Mouse (Mus musculus) G1E (cell line): ENCODE data around the gene Stat4.

Experiments used
- CTCF ChIP-seq: IDR thresholded peaks from 2 replicates; pipeline ENCODE4 v1.5.1; 2012; ENCODE audit warnings: low read depth, low read length, inconsistent platforms, mixed read lengths
- GATA1 ChIP-seq: IDR thresholded peaks from 2 replicates; pipeline ENCODE4 v1.6.1; 2012; ENCODE audit warnings: borderline replicate concordance, low read length, inconsistent platforms, mixed read lengths
- GATA2 ChIP-seq: IDR thresholded peaks from 2 replicates; pipeline ENCODE4 v1.6.1; 2012; ENCODE audit warnings: low read depth, low read length, inconsistent platforms, borderline replicate concordance
- TAL1 ChIP-seq: conservative IDR thresholded peaks from 2 replicates; pipeline ENCODE4 v1.6.1; 2012; ENCODE audit warnings: low read depth, low read length, inconsistent platforms, mixed read lengths

DNA sequence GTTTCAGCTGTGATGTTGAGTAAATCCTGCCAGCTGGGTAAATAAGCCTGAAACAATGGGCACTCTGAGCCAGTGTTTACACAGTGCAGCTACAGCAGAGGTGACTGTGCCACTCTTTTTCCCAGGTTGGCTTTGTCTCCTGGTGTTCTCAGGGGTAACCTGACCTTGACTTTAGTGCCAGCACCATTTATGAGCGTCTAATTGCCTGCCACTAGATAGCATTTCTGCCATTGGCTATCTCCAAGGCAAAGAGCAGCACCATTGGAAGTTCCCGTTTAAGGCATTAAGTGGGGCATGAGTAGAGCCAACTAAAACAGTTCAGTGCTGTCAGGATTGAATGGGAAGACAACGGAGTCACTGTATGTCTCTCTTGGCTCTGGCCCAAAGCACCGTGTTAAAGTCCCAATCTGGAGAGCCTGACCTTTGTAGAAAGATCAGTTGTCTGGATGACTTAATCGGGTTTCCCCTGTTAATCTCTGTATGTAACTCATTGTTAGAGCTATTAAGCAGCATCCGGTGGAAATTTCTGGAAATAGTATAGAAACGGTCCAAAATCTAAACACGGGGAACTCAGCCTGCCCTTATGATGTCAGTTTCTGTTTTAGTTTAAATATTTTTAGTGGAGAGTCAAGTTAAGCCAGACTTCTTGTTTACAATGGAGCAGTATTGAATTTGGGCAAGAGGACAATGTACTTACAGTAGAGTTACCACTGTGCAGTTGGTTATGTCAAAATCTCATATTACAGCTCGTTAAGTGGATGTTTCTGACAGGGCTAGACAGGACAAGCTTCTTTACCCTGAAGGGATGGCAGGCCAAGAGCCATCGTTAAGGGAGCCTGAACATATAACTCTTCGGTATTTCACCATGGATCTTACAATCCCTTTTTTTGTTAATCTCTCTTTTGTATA lies 10.1 kb downstream of the Stat4 start:
- TF ChIP-seq CTCF: 0 out of 2 replicates have a peak, but pooled peaks have one; percentile 1
- no peak for TF ChIP-seq GATA1
- no peak for TF ChIP-seq GATA2
- no peak for TF ChIP-seq TAL1
